Mouse (Mus musculus) ES-E14 (cell line): ENCODE results near the gene Gm48552.

Experiments used
- CHD2 ChIP-seq: IDR thresholded peaks from 2 replicates; pipeline ENCODE4 v1.6.1; 2014; ENCODE audit warnings: mild to moderate bottlenecking, low read depth, low read length, inconsistent platforms
- HCFC1 ChIP-seq: IDR thresholded peaks from 2 replicates; pipeline ENCODE4 v1.6.1; 2012; ENCODE audit warnings: low read length, inconsistent platforms, borderline replicate concordance; ENCODE audit not compliant: insufficient read depth
- MAFK ChIP-seq: IDR thresholded peaks from 2 replicates; pipeline ENCODE4 v1.6.1; 2014; ENCODE audit warnings: mild to moderate bottlenecking, low read depth, low read length, inconsistent platforms; ENCODE audit not compliant: insufficient read depth
- ZNF384 ChIP-seq: IDR thresholded peaks from 2 replicates; pipeline ENCODE4 v1.6.1; 2012; ENCODE audit warnings: low read depth, low read length, inconsistent platforms

DNA sequence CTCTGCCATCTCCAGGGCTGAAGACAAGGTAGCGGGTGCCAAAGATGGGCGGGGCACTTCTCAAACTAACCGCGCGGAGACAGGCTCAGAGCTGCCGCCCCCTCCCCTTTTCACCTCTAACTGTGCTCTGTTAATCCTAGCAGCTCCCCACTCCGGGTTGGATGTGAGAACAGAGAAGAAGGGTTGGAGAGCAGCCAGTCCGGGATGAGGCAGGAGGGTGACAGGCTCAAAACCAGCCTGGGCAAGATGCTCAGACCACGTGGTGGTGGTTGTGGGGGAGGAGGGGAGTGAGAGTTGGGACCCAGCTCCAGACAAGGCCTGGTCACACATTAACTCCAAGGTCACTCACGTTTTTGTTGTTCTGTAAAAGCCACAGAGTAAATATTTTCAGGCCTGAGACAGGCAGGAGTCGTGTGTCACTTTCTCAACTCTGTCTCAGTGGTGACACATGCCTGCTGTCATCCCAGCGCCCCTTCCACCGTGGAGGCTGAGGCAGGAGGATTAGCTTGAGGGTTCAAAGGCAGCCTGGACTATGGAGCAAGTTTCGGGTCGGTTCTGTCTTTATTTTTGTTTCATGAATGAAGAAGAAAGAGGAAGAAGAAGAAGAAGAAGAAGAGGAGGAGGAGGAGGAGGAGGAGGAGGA is 42.8 kb downstream of the Gm48552 start:
- TF ChIP-seq CHD2 (no peak), MAFK (no peak), HCFC1 (no peak), ZNF384 (no peak)
